In the genomic region with DNA sequence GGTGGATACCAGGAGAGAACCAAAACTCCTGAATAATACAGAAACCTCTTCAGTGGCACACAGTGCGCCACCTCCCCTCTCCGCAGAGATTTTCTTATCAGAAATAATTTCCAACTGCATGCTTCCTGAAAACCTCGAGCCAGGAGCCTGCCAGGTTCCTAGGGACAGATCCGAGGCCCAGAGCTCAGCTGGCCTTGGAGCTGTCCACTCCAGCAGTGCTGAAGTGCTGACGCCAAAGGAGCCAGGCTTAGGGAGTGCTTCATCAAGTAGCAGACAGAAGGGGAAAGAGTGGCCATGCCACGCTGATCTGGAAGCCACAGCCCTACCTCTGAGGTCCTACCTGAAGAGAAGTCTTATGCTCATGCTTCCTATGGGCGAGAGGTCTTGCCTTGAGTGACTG, we compare ENCODE assay signal across 8 mouse cellular contexts. TPM values are rescaled to one million over a fixed set of nuclear protein-coding genes. Genes with fewer than 3 reads are reported as not detected.
DNase-seq lines count a peak whose midpoint lies in the region; ATAC-seq and TF ChIP-seq lines count a peak whose summit lies in the region.

No protein-coding gene starts in this region.

- TF ChIP-seq RAD21 in CH12.LX (IDR thresholded peaks at IDR 0.05; ENCODE audit: low read depth, low read length) = no peak

- no peaks in the 10 kb centered on the region for H3K27me3 ChIP-seq in CH12.LX (replicated peaks)
- H3K27me3 ChIP-seq in limb, embryonic 10.5 days (ENCODE audit: low read depth, poor library complexity, severe bottlenecking) = peaks cover 41% of the 10 kb centered on the region
- no peaks in the 10 kb centered on the region for H3K27me3 ChIP-seq in midbrain, embryonic 14.5 days (ENCODE audit: control insufficient read depth, insufficient read depth, low read length)

- no peak overlapping the region for H3K27ac ChIP-seq in CH12.LX (ENCODE audit: insufficient read depth, low read depth)
- H3K27ac ChIP-seq in limb, embryonic 10.5 days = no peak overlapping the region
- H3K27ac ChIP-seq in midbrain, embryonic 14.5 days (replicated peaks; ENCODE audit: low read depth, low read length) = no peak overlapping the region

- no peak for TF ChIP-seq POLR2A in CH12.LX (IDR thresholded peaks at IDR 0.05; ENCODE audit: low read depth, low read length)

- no peaks in the 10 kb centered on the region for H3K4me1 ChIP-seq in CH12.LX (ENCODE audit: control insufficient read depth in 1 of 2, insufficient read depth in 2 of 2)
- H3K4me1 ChIP-seq in limb, embryonic 10.5 days = peaks cover 15% of the 10 kb centered on the region
- peaks cover 15% of the 10 kb centered on the region for H3K4me1 ChIP-seq in midbrain, embryonic 14.5 days (ENCODE audit: control insufficient read depth, insufficient read depth, low read length)

- no peak for ATAC-seq in midbrain, embryonic 14.5 days (ENCODE audit: low FRiP score, low TSS enrichment)

- no peaks in the 10 kb centered on the region for H3K79me2 ChIP-seq in CH12.LX (replicated peaks; ENCODE audit: control insufficient read depth, extremely low read depth, insufficient read depth, poor library complexity, severe bottlenecking)

- H3K4me2 ChIP-seq in CH12.LX (ENCODE audit: insufficient read depth, low read depth, poor library complexity, severe bottlenecking) = no peak overlapping the region
- H3K4me2 ChIP-seq in midbrain, embryonic 14.5 days (ENCODE audit: low read length) = peak overlapping the region; percentile 77

- peaks cover 18 to 29% of the 10 kb centered on the region in 2 experiments for H3K36me3 ChIP-seq in CH12.LX (replicated peaks in 1 of 2; ENCODE audit: control insufficient read depth in 1 of 2, insufficient read depth in 1 of 2, low read length in 1 of 2)
- H3K36me3 ChIP-seq in limb, embryonic 10.5 days = peaks cover 19% of the 10 kb centered on the region
- peaks cover 41% of the 10 kb centered on the region for H3K36me3 ChIP-seq in midbrain, embryonic 14.5 days (ENCODE audit: control insufficient read depth, insufficient read depth, low read length)

- 13% methylated on average over 7 of the region's 7 CpGs for WGBS in limb, embryonic 10.5 days
- 21% methylated on average over 7 of the region's 7 CpGs for WGBS in midbrain, embryonic 14.5 days

- H3K4me3 ChIP-seq in CH12.LX (replicated peaks in 1 of 3; ENCODE audit: low read depth in 2 of 3, low read length in 2 of 3, poor library complexity in 1 of 3) = no peak overlapping the region
- no peak overlapping the region for H3K4me3 ChIP-seq in limb, embryonic 10.5 days
- H3K4me3 ChIP-seq in midbrain, embryonic 14.5 days (replicated peaks; ENCODE audit: low read depth, low read length) = peak overlapping the region; percentile 66

- no peak for TF ChIP-seq CTCF in CH12.LX (conservative IDR thresholded peaks at IDR 0.05 in 1 of 2, IDR thresholded peaks at IDR 0.05 in 1 of 2; ENCODE audit: low read depth in 2 of 2, low read length in 2 of 2)

- peaks cover 10% of the 10 kb centered on the region for H3K9me3 ChIP-seq in CH12.LX (replicated peaks; ENCODE audit: low read length)
- H3K9me3 ChIP-seq in limb, embryonic 10.5 days (replicated peaks) = no peaks in the 10 kb centered on the region
- H3K9me3 ChIP-seq in midbrain, embryonic 14.5 days (ENCODE audit: control insufficient read depth, low read length) = no peaks in the 10 kb centered on the region

- DNase-seq in 3T3-L1 (ENCODE audit: low read depth, low spot score) (peak; percentile 63), CH12.LX (ENCODE audit: extremely low read depth) (no peak)
- peak; percentile 87 for DNase-seq in embryo, embryonic 10.5 days (ENCODE audit: low spot score)
- peak; percentile 89 for DNase-seq in heart, postnatal 4 days
- peak; percentile 92 for DNase-seq in limb, embryonic 10.5 days (ENCODE audit: low spot score)
- DNase-seq in midbrain, embryonic 14.5 days = peak; percentile 59
- peak; percentile 41 for DNase-seq in thymus, postnatal 25 days
- no peak for DNase-seq in frontal cortex, adult 2 months (ENCODE audit: extremely low spot score in 1 of 2, low spot score in 1 of 2)

- dilution Hi-C loops in CH12.LX (cut with MboI; ENCODE audit: extremely low pct_ligation_motif_present, extremely low pct_unique_long_range_greater_than_20kb, low sequenced_read_pairs) = no loop called here

- in situ Hi-C loops in CH12.LX (cut with MboI; ENCODE audit: low pct_ligation_motif_present, low pct_unique_long_range_greater_than_20kb, low sequenced_read_pairs) = no loop called here

- H3K9ac ChIP-seq in CH12.LX (ENCODE audit: insufficient read depth, low read depth) = no peak overlapping the region
- peak overlapping the region; percentile 90; the same call in 1 of the 2 replicates for H3K9ac ChIP-seq in midbrain, embryonic 14.5 days (replicated peaks; ENCODE audit: low read length)

- TF ChIP-seq EP300 in CH12.LX (IDR thresholded peaks at IDR 0.05; ENCODE audit: low read length) = no peak

TF ChIP-seq in CH12.LX, 34 proteins besides CTCF, POLR2A, EP300 and RAD21:
- TF ChIP-seq IRF4 (IDR thresholded peaks at IDR 0.05; ENCODE audit: low read depth, low read length) (no peak), SIN3A (IDR thresholded peaks at IDR 0.05; ENCODE audit: low read length) (0 out of 2 replicates have a peak, but pooled peaks have one; percentile 45)
TF ChIP-seq in CH12.LX: peak in this region for 1.

RNA-seq across cellular contexts. Expression of a gene that starts 1.5 kb away (rescaled TPM):
- total RNA-seq in CH12.LX (2012; rRNA removed) (0.08 and 0.13 TPM in 2 replicates), CH12.LX (2014; rRNA removed) (not detected in 2 replicates)
- not detected in 2 replicates for polyA plus RNA-seq in CH12.LX (2012; ENCODE audit: insufficient read length, low read depth)
- under 1 TPM in 1 of 2 experiments, not detected in 1; 0.11 TPM for total RNA-seq in heart, postnatal 4 days (2021)
- 0.26 and 0.28 TPM in 2 replicates for polyA plus RNA-seq in limb, embryonic 10.5 days (2016; fragmentation: Nextera tagmentation; extraction: Ambion mirVana)
- 16.9 and 18.5 TPM in 2 replicates for polyA plus RNA-seq in midbrain, embryonic 14.5 days (2014; fragmentation: Nextera tagmentation; extraction: Ambion mirVana)
- polyA plus RNA-seq in frontal cortex, adult 2 months (2012; rRNA removed) = 48.7 and 52.5 TPM in 2 replicates

RNA-seq across cellular contexts. Expression of a gene that starts 9.4 kb away (rescaled TPM):
- total RNA-seq in CH12.LX (2012; rRNA removed) = 29.0 and 32.0 TPM in 2 replicates
- total RNA-seq in CH12.LX (2014; rRNA removed) = 22.6 and 28.5 TPM in 2 replicates
- polyA plus RNA-seq in CH12.LX (2012; ENCODE audit: insufficient read length, low read depth) = 16.7 and 20.4 TPM in 2 replicates
- 10 to 100 TPM; 29.8 to 35.6 TPM for total RNA-seq in heart, postnatal 4 days (2021)
- 33.5 and 41.6 TPM in 2 replicates for polyA plus RNA-seq in limb, embryonic 10.5 days (2016; fragmentation: Nextera tagmentation; extraction: Ambion mirVana)
- 85.1 and 110 TPM in 2 replicates for polyA plus RNA-seq in midbrain, embryonic 14.5 days (2014; fragmentation: Nextera tagmentation; extraction: Ambion mirVana)
- 91.4 and 98.1 TPM in 2 replicates for polyA plus RNA-seq in frontal cortex, adult 2 months (2012; rRNA removed)

RNA-seq across cellular contexts. Expression of a gene that starts 10.0 kb away (rescaled TPM):
- total RNA-seq in CH12.LX (2012; rRNA removed) = 87.6 and 96.8 TPM in 2 replicates
- total RNA-seq in CH12.LX (2014; rRNA removed) = 160 and 171 TPM in 2 replicates
- polyA plus RNA-seq in CH12.LX (2012; ENCODE audit: insufficient read length, low read depth) = 86.7 and 86.8 TPM in 2 replicates
- total RNA-seq in heart, postnatal 4 days (2021) = 10 to 100 TPM; 25.9 to 28.4 TPM
- polyA plus RNA-seq in limb, embryonic 10.5 days (2016; fragmentation: Nextera tagmentation; extraction: Ambion mirVana) = 43.7 and 45.7 TPM in 2 replicates
- 57.3 and 59.1 TPM in 2 replicates for polyA plus RNA-seq in midbrain, embryonic 14.5 days (2014; fragmentation: Nextera tagmentation; extraction: Ambion mirVana)
- polyA plus RNA-seq in frontal cortex, adult 2 months (2012; rRNA removed) = 34.5 and 36.8 TPM in 2 replicates

RNA-seq across cellular contexts. Expression of a gene that starts 20.3 kb away (rescaled TPM):
- total RNA-seq in CH12.LX (2012; rRNA removed) (not detected in 2 replicates), CH12.LX (2014; rRNA removed) (not detected in 2 replicates)
- polyA plus RNA-seq in CH12.LX (2012; ENCODE audit: insufficient read length, low read depth) = not detected in 2 replicates
- total RNA-seq in heart, postnatal 4 days (2021) = not detected
- 0.05 and 0.06 TPM in 2 replicates for polyA plus RNA-seq in limb, embryonic 10.5 days (2016; fragmentation: Nextera tagmentation; extraction: Ambion mirVana)
- 9.6 and 10.7 TPM in 2 replicates for polyA plus RNA-seq in midbrain, embryonic 14.5 days (2014; fragmentation: Nextera tagmentation; extraction: Ambion mirVana)
- 49.8 and 50.9 TPM in 2 replicates for polyA plus RNA-seq in frontal cortex, adult 2 months (2012; rRNA removed)

RNA-seq across cellular contexts. Expression of a gene that starts 58.5 kb away (rescaled TPM):
- total RNA-seq in CH12.LX (2012; rRNA removed) (9.8 and 12.6 TPM in 2 replicates), CH12.LX (2014; rRNA removed) (6.8 and 9.5 TPM in 2 replicates)
- 17.7 and 19.8 TPM in 2 replicates for polyA plus RNA-seq in CH12.LX (2012; ENCODE audit: insufficient read length, low read depth)
- 10 to 100 TPM; 15.2 to 15.3 TPM for total RNA-seq in heart, postnatal 4 days (2021)
- 15.6 and 17.3 TPM in 2 replicates for polyA plus RNA-seq in limb, embryonic 10.5 days (2016; fragmentation: Nextera tagmentation; extraction: Ambion mirVana)
- polyA plus RNA-seq in midbrain, embryonic 14.5 days (2014; fragmentation: Nextera tagmentation; extraction: Ambion mirVana) = 11.4 and 13.4 TPM in 2 replicates
- 12.9 and 13.2 TPM in 2 replicates for polyA plus RNA-seq in frontal cortex, adult 2 months (2012; rRNA removed)

Comparison
In these comparisons a context has a peak if more than half of its experiments do, and no peak if none do; other contexts are left out.
1. DNase-seq: peak in 3T3-L1 (single experiment), embryo, embryonic 10.5 days (single experiment), heart, postnatal 4 days (single experiment), limb, embryonic 10.5 days (single experiment), midbrain, embryonic 14.5 days (single experiment) and thymus, postnatal 25 days (single experiment); none in CH12.LX (single experiment) and frontal cortex, adult 2 months (0 of 2).
2. RNA of a gene that starts 1.5 kb away (polyA plus RNA-seq): 48.7 to 52.5 TPM in frontal cortex, adult 2 months and 16.9 to 18.5 TPM in midbrain, embryonic 14.5 days; 0.26 to 0.28 TPM in limb, embryonic 10.5 days and not detected in CH12.LX; every median in the first group is over 10 times any median in the second.